Mouse (Mus musculus): ENCODE data around the gene Nudt6. TPM values are rescaled to one million over a fixed set of nuclear protein-coding genes. Genes with fewer than 3 reads are reported as not detected.

Nudt6 gene
- polyA plus RNA-seq, 1 experiment: 26.0 TPM

- Histone ChIP-seq H3K4me1 (ENCODE audit: control insufficient read depth, insufficient read depth, low read length) (no peaks in the 10 kb centered on the region), H3K27me3 (replicated peaks; ENCODE audit: control insufficient read depth, insufficient read depth, low read length) (no peaks in the 10 kb centered on the region; the same call in 1 of the 2 replicates), H3K27ac (ENCODE audit: insufficient read depth, low read depth, low read length) (no peak overlapping the region), H3K4me3 (ENCODE audit: insufficient read depth, low read depth, low read length) (no peak overlapping the region), H3K36me3 (ENCODE audit: control insufficient read depth, insufficient read depth, low read length) (no peaks in the 10 kb centered on the region)
- 44% methylated on average over 4 of the region's 4 CpGs for WGBS
- TF ChIP-seq POLR2A (IDR thresholded peaks at IDR 0.05; ENCODE audit: low read depth, low read length): no peak
- no peak for TF ChIP-seq CTCF (conservative IDR thresholded peaks at IDR 0.05; ENCODE audit: insufficient read depth, insufficient read length, low read depth, low read length)
- no peak for DNase-seq
Observed at GRCm38 (mm10) chr3:37370407-37370806, 49.6 kb downstream of the Nudt6 start.

GRCm38 (mm10) chr3:37366381-37367053, 53.5 kb downstream of the Nudt6 start:
- Histone ChIP-seq H3K4me1 (ENCODE audit: control insufficient read depth, insufficient read depth, low read length) (no peaks in the 10 kb centered on the region), H3K27ac (ENCODE audit: insufficient read depth, low read depth, low read length) (no peak overlapping the region), H3K27me3 (replicated peaks; ENCODE audit: control insufficient read depth, insufficient read depth, low read length) (no peaks in the 10 kb centered on the region; the same call in 1 of the 2 replicates), H3K4me3 (ENCODE audit: insufficient read depth, low read depth, low read length) (no peak overlapping the region), H3K36me3 (ENCODE audit: control insufficient read depth, insufficient read depth, low read length) (no peaks in the 10 kb centered on the region)
- no peak for DNase-seq
- 51% methylated on average over 4 of the region's 4 CpGs for WGBS
- no peak for TF ChIP-seq POLR2A (IDR thresholded peaks at IDR 0.05; ENCODE audit: low read depth, low read length)
- no peak for TF ChIP-seq CTCF (conservative IDR thresholded peaks at IDR 0.05; ENCODE audit: insufficient read depth, insufficient read length, low read depth, low read length)

GRCm38 (mm10) chr3:37365976-37366375, 54.0 kb downstream of the Nudt6 start:
- Histone ChIP-seq H3K4me3 (ENCODE audit: insufficient read depth, low read depth, low read length) (no peak overlapping the region), H3K27me3 (replicated peaks; ENCODE audit: control insufficient read depth, insufficient read depth, low read length) (no peaks in the 10 kb centered on the region; the same call in 1 of the 2 replicates), H3K4me1 (ENCODE audit: control insufficient read depth, insufficient read depth, low read length) (no peaks in the 10 kb centered on the region), H3K36me3 (ENCODE audit: control insufficient read depth, insufficient read depth, low read length) (no peaks in the 10 kb centered on the region), H3K27ac (ENCODE audit: insufficient read depth, low read depth, low read length) (no peak overlapping the region)
- TF ChIP-seq CTCF (conservative IDR thresholded peaks at IDR 0.05; ENCODE audit: insufficient read depth, insufficient read length, low read depth, low read length) (no peak), POLR2A (IDR thresholded peaks at IDR 0.05; ENCODE audit: low read depth, low read length) (no peak)
- 49% methylated on average over 3 of the region's 3 CpGs for WGBS
- no peak for DNase-seq

GRCm38 (mm10) chr3:37365144-37365543, 54.9 kb downstream of the Nudt6 start:
- TF ChIP-seq POLR2A (IDR thresholded peaks at IDR 0.05; ENCODE audit: low read depth, low read length) (no peak), CTCF (conservative IDR thresholded peaks at IDR 0.05; ENCODE audit: insufficient read depth, insufficient read length, low read depth, low read length) (no peak)
- Histone ChIP-seq H3K27me3 (replicated peaks; ENCODE audit: control insufficient read depth, insufficient read depth, low read length) (no peaks in the 10 kb centered on the region; the same call in 1 of the 2 replicates), H3K4me1 (ENCODE audit: control insufficient read depth, insufficient read depth, low read length) (no peaks in the 10 kb centered on the region), H3K27ac (ENCODE audit: insufficient read depth, low read depth, low read length) (no peak overlapping the region), H3K4me3 (ENCODE audit: insufficient read depth, low read depth, low read length) (no peak overlapping the region), H3K36me3 (ENCODE audit: control insufficient read depth, insufficient read depth, low read length) (no peaks in the 10 kb centered on the region)
- 96% methylated on average over 4 of the region's 4 CpGs for WGBS
- DNase-seq: no peak

- no peak for DNase-seq
- WGBS: 62% methylated on average over 9 of the region's 9 CpGs
Observed at GRCm38 (mm10) chr3:37360729-37361128, 59.3 kb downstream of the Nudt6 start.

More at GRCm38 (mm10) chr3:37360729-37361128, 59.3 kb downstream of the Nudt6 start:
- no peak for TF ChIP-seq CTCF (conservative IDR thresholded peaks at IDR 0.05; ENCODE audit: insufficient read depth, insufficient read length, low read depth, low read length)
- TF ChIP-seq POLR2A (IDR thresholded peaks at IDR 0.05; ENCODE audit: low read depth, low read length): no peak
- no peak overlapping the region for H3K27ac ChIP-seq (ENCODE audit: insufficient read depth, low read depth, low read length)
- H3K4me1 ChIP-seq (ENCODE audit: control insufficient read depth, insufficient read depth, low read length): no peaks in the 10 kb centered on the region
- H3K36me3 ChIP-seq (ENCODE audit: control insufficient read depth, insufficient read depth, low read length): no peaks in the 10 kb centered on the region
- no peaks in the 10 kb centered on the region for H3K27me3 ChIP-seq (replicated peaks; ENCODE audit: control insufficient read depth, insufficient read depth, low read length)
- no peak overlapping the region for H3K4me3 ChIP-seq (ENCODE audit: insufficient read depth, low read depth, low read length)

Other genes starting within 250 kb of the Nudt6 start
- not detected in 2 replicates for gene Il21, start 187.6 kb downstream of the Nudt6 start, polyA plus RNA-seq (2012; rRNA removed)
- 1.2 and 1.5 TPM in 2 replicates for gene Bbs12, start 107.7 kb downstream of the Nudt6 start, polyA plus RNA-seq (2012; rRNA removed)
- gene Cetn4, start 107.5 kb downstream of the Nudt6 start, polyA plus RNA-seq (2012; rRNA removed): 2.0 and 4.6 TPM in 2 replicates
- 0.78 and 0.79 TPM in 2 replicates for gene Fgf2, start 71.9 kb downstream of the Nudt6 start, polyA plus RNA-seq (2012; rRNA removed)
- 2.0 and 2.7 TPM in 2 replicates for gene Spata5, start 315 bp downstream of the Nudt6 start, polyA plus RNA-seq (2012; rRNA removed)
- gene Spry1, start 219.7 kb upstream of the Nudt6 start, polyA plus RNA-seq (2012; rRNA removed): 47.3 and 50.2 TPM in 2 replicates